Mouse (Mus musculus) small intestine, adult 2 months (tissue): ENCODE measurements around the gene Aasdh. TPM values are rescaled to one million over a fixed set of nuclear protein-coding genes. Genes with fewer than 3 reads are reported as not detected.

Experiments used
- H3K27ac ChIP-seq: fragments of 200-500 bp; 2 replicates; pipeline ENCODE4 v1.5.1; 2012; ENCODE audit warnings: low read depth, low read length, control low read depth, inconsistent platforms; ENCODE audit not compliant: insufficient read depth
- H3K27me3 ChIP-seq: fragments of 200-500 bp; 2 replicates; pipeline ENCODE4 v1.6.1; 2012; ENCODE audit warnings: mild to moderate bottlenecking, moderate library complexity, low read length, inconsistent platforms; ENCODE audit not compliant: control insufficient read depth, insufficient read depth
- H3K36me3 ChIP-seq: fragments of 200-500 bp; 2 replicates; pipeline ENCODE4 v1.6.1; 2012; ENCODE audit warnings: mild to moderate bottlenecking, low read length, control low read depth, inconsistent platforms; ENCODE audit not compliant: control insufficient read depth, insufficient read depth
- H3K4me1 ChIP-seq: fragments of 200-500 bp; 2 replicates; pipeline ENCODE4 v1.6.1; 2012; ENCODE audit warnings: low read length, inconsistent platforms, mixed read lengths; ENCODE audit not compliant: control insufficient read depth, insufficient read depth, insufficient read length
- H3K4me3 ChIP-seq: fragments of 200-500 bp; 2 replicates; pipeline ENCODE4 v1.5.1; 2012; ENCODE audit warnings: low read depth, mild to moderate bottlenecking, control low read depth, inconsistent platforms, low read length, moderate library complexity
- CTCF ChIP-seq: fragments of 200-500 bp; IDR thresholded peaks from 2 replicates; pipeline ENCODE4 v1.5.1; 2012; ENCODE audit warnings: low read depth, mild to moderate bottlenecking, control low read depth, inconsistent platforms, low read length, moderate library complexity, mixed read lengths; ENCODE audit not compliant: insufficient replicate concordance, insufficient read length; ENCODE audit errors: extremely low read depth
- POLR2A ChIP-seq: fragments of 200-500 bp; IDR thresholded peaks from 2 replicates; pipeline ENCODE4 v1.6.1; 2012; ENCODE audit warnings: low read depth, mild to moderate bottlenecking, control low read depth, inconsistent platforms, low read length, moderate library complexity
- WGBS: fragments of 180-500 bp; shearing (Covaris S2); methylation state at CpG from one replicate; pipeline ENCODE4 v1.1.7; 2018; 5-methylcytosine and 5-hydroxymethylcytosine counted together
- polyA plus RNA-seq: library from polyadenylated mRNA; depleted of rRNA; stranded (reverse); fragments of >200 nt; gene quantifications from 2 replicates; pipeline ENCODE4 v1.2.3, GENCODE M21; 2012

The Aasdh gene
- polyA plus RNA-seq, 1 experiment, result 2.2 TPM

- no peak; the same call in 1 of the 2 replicates for TF ChIP-seq POLR2A
- no peak for TF ChIP-seq CTCF
- Histone ChIP-seq H3K36me3 (no peaks in the 10 kb centered on the region), H3K27ac (peak overlapping the region; percentile 48), H3K4me1 (peaks cover 10% of the 10 kb centered on the region; the same call in 1 of the 2 replicates), H3K27me3 (no peaks in the 10 kb centered on the region), H3K4me3 (peak overlapping the region; percentile 73)
- under 1% methylated on average over 24 of the region's 24 CpGs for WGBS
Observed at GRCm38 (mm10) chr5:76950343-76951105, 45.2 kb upstream of the Aasdh start.

- Histone ChIP-seq H3K27ac (no peak overlapping the region), H3K36me3 (no peaks in the 10 kb centered on the region), H3K27me3 (no peaks in the 10 kb centered on the region), H3K4me1 (peaks cover 4% of the 10 kb centered on the region; the same call in 1 of the 2 replicates), H3K4me3 (no peak overlapping the region)
- no peak for TF ChIP-seq POLR2A
- WGBS, result 75% methylated on average over 4 of the region's 4 CpGs
Observed at GRCm38 (mm10) chr5:76947758-76948157, 42.4 kb upstream of the Aasdh start.

- no peaks in the 10 kb centered on the region for H3K36me3 ChIP-seq
- H3K27ac ChIP-seq, result no peak overlapping the region
- H3K27me3 ChIP-seq, result no peaks in the 10 kb centered on the region
- TF ChIP-seq POLR2A (no peak), CTCF (no peak)
- peaks cover 4% of the 10 kb centered on the region; the same call in 1 of the 2 replicates for H3K4me1 ChIP-seq
- WGBS, result 46% methylated on average over 4 of the region's 4 CpGs
- no peak overlapping the region for H3K4me3 ChIP-seq
Observed at GRCm38 (mm10) chr5:76947142-76947541, 41.8 kb upstream of the Aasdh start.

GRCm38 (mm10) chr5:76945678-76946033 lies 40.3 kb upstream of the Aasdh start:
- 83% methylated on average over 2 of the region's 2 CpGs for WGBS
- Histone ChIP-seq H3K4me3 (no peak overlapping the region), H3K27me3 (no peaks in the 10 kb centered on the region), H3K36me3 (no peaks in the 10 kb centered on the region), H3K4me1 (peaks cover 1% of the 10 kb centered on the region; the same call in 1 of the 2 replicates), H3K27ac (no peak overlapping the region)
- TF ChIP-seq CTCF (no peak), POLR2A (no peak)

GRCm38 (mm10) chr5:76944965-76945677 lies 39.8 kb upstream of the Aasdh start:
- Histone ChIP-seq H3K4me1 (no peaks in the 10 kb centered on the region), H3K4me3 (no peak overlapping the region), H3K27ac (no peak overlapping the region), H3K36me3 (no peaks in the 10 kb centered on the region), H3K27me3 (no peaks in the 10 kb centered on the region)
- WGBS, result 80% methylated on average over 6 of the region's 6 CpGs
- no peak for TF ChIP-seq POLR2A
- no peak for TF ChIP-seq CTCF

GRCm38 (mm10) chr5:76942505-76942904 lies 37.2 kb upstream of the Aasdh start:
- 46% methylated on average over 4 of the region's 4 CpGs for WGBS
- H3K4me3 ChIP-seq, result no peak overlapping the region
- H3K36me3 ChIP-seq, result no peaks in the 10 kb centered on the region
- TF ChIP-seq POLR2A (no peak), CTCF (no peak)
- no peak overlapping the region for H3K27ac ChIP-seq
- H3K27me3 ChIP-seq, result no peaks in the 10 kb centered on the region
- no peaks in the 10 kb centered on the region for H3K4me1 ChIP-seq

- Histone ChIP-seq H3K27me3 (no peaks in the 10 kb centered on the region), H3K4me1 (no peaks in the 10 kb centered on the region), H3K27ac (no peak overlapping the region), H3K4me3 (no peak overlapping the region), H3K36me3 (no peaks in the 10 kb centered on the region)
- WGBS, result 75% methylated on average over 4 of the region's 4 CpGs
- TF ChIP-seq CTCF (no peak), POLR2A (no peak)
Observed at GRCm38 (mm10) chr5:76941975-76942374, 36.7 kb upstream of the Aasdh start.
